Mouse (Mus musculus) G1E-ER4 (cell line): ENCODE data around the gene Fpr2. TPM values are rescaled to one million over a fixed set of nuclear protein-coding genes. Genes with fewer than 3 reads are reported as not detected.

Experiments
- GATA1 ChIP-seq: IDR thresholded peaks from one replicate; pipeline ENCODE4 v1.8.0; 2012; ENCODE audit warnings: low read length, inconsistent platforms
- polyA plus RNA-seq: library from polyadenylated mRNA; stranded (reverse); fragments of >175 nt; gene quantifications from 2 replicates; pipeline ENCODE4 v1.2.3, GENCODE M21; 2012

The Fpr2 gene
- polyA plus RNA-seq, 1 experiment: not detected

DNA sequence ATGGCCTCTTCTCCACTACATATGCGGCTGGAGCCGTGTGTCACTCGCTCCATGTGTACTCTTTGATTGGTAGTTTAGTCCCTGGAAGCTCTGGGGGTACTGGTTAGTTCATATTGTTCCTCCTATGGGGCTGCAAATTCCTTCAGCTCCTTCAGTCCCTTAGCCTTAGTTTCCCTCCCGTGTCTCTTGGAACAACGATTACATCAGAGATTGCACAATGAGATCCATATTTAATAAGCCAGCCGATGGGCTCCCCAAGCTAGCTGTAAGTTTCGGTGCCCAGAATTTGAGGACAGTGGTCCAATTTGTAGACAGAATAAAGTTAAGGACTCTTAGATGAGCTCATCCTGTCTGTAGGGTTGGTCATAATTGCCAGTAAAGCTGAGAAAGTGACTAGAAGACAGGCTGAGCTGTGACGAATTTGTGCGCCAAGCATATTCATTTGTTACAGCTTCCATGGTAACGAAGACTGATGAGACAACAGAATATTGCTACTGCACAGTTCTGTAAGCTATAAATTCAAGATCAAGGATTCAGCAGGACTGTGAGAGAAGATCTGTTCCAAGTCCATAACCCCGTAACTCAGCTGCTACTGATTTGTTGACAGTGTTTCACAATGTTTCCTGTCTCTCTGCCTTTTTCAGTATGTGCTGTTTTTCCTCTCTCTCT lies 20.7 kb upstream of the Fpr2 start:
- no peak for TF ChIP-seq GATA1

DNA sequence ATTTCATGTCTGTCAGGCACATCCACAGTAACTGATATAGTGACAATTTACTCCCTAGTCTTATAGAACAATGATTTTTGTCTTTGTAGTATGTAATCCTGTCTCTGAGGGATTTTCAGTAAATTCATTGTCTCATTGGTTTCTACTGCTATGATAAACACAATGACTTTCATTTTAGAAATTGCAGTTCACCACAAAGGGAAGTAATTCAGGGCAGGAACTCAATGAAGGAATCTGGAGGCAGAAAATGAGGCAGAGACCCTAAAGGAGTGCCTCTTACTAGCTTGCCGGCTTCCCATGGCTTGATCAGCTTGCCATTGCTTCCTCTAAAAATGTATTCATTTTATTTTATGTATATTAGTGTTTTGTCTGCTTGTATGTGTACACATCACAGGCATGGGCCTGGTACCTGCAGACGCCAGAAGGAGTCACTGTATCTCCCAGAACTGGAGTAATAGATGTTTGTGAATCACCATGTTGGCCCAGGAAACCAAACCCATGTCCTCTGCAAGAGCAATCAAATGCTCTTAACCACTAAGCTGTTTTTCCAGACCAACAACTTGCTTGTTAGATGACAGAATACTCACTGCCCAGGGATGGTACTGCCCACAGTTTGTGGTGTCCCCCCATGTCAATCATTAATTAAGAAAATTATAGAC lies 16.6 kb upstream of the Fpr2 start:
- TF ChIP-seq GATA1: no peak

DNA sequence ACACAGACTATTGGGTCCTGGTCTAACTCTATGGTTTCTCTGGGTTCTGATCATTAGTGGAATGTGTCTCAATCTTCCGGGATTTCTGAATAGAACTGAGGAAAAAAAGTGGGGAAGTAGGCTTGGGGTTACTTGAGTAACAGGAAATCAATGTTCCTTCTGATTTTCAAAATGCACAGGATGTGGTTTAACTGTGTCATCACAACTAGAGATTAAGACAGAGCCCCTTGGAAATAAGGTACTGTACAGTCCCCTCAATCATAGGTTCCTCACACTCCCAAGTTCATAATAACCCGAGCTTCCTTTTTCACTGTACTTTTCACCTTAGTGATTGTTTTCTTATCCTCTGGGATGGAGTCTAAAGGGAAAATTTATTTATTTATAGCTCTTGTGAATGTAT lies 15.9 kb upstream of the Fpr2 start:
- no peak for TF ChIP-seq GATA1

DNA sequence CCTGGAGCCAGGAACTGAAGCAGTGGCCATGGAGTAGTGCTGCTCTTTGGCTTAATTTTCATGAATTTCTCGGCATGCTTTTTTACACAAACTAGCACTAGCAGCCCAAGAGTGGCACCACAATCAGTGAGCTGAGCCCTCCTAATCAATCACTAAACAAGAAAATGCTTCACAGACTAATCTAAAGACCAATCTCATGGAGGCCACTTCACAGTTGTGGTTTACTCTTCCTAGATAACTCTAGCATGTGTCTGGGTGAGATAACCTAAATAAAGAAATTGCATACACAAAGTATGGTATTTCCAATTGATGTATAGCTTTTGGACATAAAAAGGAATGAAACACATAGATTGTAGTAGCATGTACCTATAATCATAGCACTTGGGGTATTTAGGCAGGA lies 8.3 kb upstream of the Fpr2 start:
- peak; percentile 66 for TF ChIP-seq GATA1

DNA sequence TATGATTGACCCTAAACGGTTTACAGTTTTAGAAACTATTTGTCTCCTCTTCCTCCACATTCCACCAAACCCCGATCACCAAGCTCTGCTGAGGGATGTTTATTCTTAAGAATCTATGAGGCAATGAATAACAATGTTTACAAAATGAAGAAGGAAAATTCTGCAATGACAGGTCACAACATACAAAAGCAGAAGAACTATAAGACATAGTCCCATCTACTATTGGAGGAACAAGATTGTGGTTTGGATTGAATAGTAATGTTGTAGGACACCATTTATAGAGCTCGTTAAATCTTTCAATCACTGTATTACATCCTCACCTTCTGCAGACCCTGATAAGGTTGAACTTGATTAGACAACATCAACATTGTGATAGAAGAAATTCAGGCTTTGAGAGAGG lies 5.0 kb upstream of the Fpr2 start:
- no peak for TF ChIP-seq GATA1

DNA sequence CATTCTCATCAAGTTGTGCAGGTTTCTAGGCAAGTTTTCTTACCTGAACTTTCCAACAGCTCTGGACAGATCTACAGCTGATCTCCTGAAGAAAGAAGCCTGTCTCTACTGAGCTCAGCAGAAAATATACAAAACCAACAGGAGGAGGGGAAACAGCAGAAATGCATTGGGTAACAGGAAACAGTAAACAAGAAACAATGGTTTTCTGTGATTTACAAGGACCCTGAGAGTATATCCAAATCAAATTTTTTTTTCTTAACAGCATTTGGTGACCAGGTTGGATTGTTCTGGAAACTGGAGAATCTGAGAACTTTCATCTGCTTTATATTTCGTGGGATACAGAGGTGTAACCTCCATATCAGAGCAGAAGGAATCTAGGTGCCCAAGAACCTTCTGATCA lies 3.8 kb upstream of the Fpr2 start, which contains the start of gene Fpr1:
Gene Fpr1 (minus strand): TSS at position 101 of the 400 bp plus-strand sequence.
- TF ChIP-seq GATA1: no peak

DNA sequence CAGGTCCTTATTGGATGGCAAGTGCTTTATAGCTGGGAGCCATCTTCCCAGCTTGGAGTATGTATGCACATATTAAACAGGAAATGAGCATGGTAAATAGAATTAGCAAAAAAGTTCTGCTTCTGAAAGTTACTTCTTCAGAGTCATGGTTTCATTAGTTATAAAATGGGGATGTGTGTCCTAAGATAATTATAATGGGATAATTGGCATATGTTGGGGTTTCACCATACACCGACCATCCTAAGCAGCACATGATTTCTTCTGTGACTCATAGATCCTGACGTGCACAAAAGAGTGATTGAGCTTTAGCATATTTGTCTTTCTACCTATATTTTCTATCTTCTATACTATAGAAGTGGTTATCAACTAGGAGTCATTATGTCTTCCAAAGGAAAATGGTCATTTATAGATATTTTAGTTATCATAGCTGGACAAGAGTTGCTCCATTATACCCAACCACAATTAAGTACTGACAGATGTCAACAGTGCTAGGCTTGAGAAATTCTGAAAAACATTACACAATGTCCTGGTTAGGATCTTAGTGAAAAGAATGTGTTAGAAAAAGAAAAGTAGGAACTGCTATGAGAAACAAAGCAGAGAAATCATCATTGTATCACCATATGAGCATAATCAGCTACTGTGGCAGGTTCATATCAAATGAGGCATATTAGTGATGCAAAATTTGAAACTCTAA lies 2.3 kb downstream of the Fpr2 start:
- no peak for TF ChIP-seq GATA1

DNA sequence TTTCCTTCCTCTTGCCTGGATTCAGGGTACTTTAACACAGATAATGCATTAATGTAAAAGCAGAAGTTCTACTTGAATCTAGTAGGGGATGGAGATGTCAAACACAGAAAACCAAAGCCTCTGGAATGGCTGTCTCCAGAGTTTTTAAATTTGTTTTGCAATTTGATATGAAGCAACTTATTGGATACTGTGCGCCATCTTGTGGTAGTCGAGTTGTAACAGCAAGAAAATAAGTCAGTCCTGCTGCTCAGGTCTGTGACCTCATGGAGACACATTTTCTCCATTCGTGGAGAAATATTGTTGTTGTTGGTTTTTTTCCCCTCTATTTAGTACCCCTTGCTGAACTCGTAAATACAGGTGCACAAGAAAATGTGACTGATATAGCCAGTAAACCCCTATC lies 8.4 kb downstream of the Fpr2 start:
- TF ChIP-seq GATA1: no peak

DNA sequence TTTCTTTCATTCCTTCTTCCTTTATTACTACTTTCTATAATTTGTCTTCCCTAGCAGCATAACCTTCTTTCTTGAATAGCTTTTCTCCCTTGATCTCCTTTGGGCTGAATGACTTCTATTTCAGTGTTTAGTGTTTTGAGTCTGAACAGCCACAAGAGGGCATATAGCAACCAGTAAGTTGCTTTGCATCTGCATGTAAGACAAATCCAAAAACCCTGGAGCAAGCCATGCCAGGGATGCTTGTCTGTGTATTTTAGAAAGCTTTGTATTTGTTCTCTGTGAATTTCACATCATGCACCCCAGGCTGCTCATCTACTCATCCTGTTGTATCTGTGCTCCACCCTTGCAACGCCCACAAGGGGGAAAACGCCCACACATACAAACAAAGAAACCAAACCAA lies 11.6 kb downstream of the Fpr2 start:
- TF ChIP-seq GATA1: no peak

DNA sequence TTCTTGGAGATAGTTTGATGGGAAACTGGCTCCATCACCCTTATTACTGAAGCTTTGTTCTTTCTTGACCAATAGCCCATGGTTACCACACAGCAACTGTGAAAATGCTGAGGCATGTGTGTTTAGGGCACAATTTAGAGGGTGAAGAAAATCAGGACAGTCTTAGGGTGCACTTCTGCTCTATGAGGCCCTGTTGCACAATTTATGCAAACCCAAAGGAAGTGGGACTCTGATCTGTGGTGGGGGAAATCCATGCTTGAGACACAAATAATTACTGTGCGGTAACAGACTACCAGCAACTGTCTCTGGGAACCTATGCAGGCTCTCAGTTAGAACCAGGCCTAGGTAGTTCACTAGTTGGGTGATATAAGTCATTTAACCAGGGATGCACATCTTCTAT lies 13.1 kb downstream of the Fpr2 start:
- TF ChIP-seq GATA1: no peak

DNA sequence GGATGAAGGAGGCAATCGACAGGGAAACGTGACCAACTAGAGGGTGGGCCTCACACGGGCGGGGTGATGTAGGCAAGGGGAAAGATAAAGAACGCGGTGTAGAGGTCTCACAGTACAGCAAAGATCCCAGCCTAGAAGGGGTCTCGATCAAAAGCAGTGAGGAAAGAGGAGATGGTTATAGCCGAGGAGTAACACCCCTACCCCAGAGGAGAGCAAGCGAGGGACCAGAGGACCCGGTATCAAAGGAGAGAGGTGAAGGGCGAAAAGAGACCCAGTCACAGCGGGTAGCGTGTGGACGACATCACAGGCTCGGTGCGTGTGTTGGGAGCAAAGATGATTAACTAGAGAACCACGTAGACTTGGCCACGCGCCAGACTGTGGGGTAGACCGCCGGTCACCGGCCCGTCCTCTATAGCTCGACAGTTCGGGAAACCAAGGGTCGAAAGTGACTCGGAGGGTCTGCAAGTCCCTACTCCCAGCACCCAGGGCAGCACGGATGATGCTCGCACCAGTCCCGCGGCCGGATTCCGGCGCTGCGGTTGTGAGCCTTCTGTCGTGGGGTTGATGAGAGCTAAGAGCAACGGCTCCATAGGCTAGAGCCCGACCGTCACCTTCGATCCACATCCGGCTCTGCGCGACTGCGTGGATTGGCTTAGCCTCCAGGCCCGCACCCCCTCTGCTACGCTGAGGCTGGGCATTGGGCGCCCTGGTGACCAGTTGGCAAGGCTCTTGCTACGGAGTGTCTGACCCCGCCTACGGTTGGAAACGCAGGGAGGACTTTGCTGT lies 22.2 kb downstream of the Fpr2 start:
- TF ChIP-seq GATA1: no peak

DNA sequence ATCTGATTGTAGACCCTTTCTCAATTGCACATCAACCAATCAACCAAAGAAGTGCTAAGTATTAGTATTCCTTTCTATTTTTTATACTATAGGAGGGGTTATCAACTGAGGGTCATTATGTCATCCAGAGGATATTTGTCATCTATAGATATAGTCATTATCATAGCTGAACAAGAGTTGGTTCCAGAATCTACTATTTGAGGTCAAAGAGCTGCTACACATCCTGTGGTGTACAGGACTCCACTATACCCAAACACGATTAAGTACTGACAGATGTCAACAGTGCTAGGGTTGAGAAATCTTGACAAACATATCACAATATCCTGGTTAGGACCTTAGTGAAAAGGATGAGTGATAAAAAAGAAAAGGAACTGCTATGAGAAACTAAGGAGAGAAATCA lies 29.8 kb downstream of the Fpr2 start:
- no peak for TF ChIP-seq GATA1

DNA sequence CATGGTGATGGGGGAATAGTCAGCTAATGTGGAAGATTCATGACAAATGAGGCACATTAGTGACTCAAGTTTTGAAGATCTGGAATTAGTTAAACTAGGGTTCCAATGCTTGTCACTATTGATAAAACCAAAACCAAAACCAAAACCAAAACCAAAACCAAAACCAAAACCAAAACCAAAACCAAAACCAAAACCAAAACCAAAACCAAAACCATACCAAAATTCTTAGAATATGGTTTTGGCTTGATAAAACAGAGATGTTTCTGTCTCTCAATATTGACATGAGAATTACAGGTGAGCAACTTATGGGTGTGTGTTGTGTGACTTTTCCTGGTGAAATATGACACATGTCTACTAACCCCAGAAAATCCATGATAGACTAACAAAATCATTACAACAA lies 30.2 kb downstream of the Fpr2 start:
- no peak for TF ChIP-seq GATA1

Other genes starting within 250 kb of the Fpr2 start
- not detected in 2 replicates for gene Vmn2r90, start 184.1 kb upstream of the Fpr2 start, polyA plus RNA-seq
- gene Spaca6, start 60.7 kb upstream of the Fpr2 start, polyA plus RNA-seq: 4.4 and 5.3 TPM in 2 replicates
- not detected in 2 replicates for gene Has1, start 32.6 kb upstream of the Fpr2 start, polyA plus RNA-seq
- gene Fpr1, start 3.9 kb upstream of the Fpr2 start, polyA plus RNA-seq: not detected in 2 replicates
- gene Fpr3, start within 50 bp of the Fpr2 start, polyA plus RNA-seq: not detected in 2 replicates
- gene Fpr-rs4, start 133.9 kb downstream of the Fpr2 start, polyA plus RNA-seq: not detected in 2 replicates
- gene Vmn2r124, start 161.6 kb downstream of the Fpr2 start, polyA plus RNA-seq: not detected in 2 replicates
- gene Vmn2r91, start 197.2 kb downstream of the Fpr2 start, polyA plus RNA-seq: not detected in 2 replicates